Comparison of ENCODE assay signal across 12 mouse cellular contexts in the genomic region with DNA sequence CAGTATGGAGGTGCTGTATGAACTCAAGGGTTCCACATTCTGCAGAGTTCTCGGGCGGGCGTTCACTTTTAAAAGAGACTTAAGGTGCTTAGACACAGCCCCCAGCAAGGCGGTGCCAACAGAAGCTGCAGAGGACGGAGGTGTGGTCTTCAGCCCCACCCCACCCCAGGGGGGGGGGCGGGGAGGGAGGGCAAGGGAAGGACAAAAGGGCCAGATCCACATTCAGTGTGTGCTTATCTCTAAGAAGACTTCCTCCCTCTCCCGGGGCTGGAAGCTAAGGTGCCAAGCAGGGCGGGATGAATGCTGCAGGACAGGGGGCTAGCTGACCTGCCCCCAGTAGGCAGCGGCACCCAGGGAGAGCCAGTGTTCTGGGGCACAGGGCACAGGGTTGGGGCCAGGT. TPM values are rescaled to one million over a fixed set of nuclear protein-coding genes. Genes with fewer than 3 reads are reported as not detected.
DNase-seq lines count a peak whose midpoint lies in the region; ATAC-seq and TF ChIP-seq lines count a peak whose summit lies in the region.
"Had no signal": no experiment of that assay in that cellular context is flagged by ENCODE, and none has a peak within 500 bp of the region (broad histone marks: within the 10 kb centered on the region; RNA-seq: fewer than 3 reads in every experiment).

No protein-coding gene starts in this region.

- intact Hi-C loops in left cerebral cortex, postnatal 36 days (cut with DNase I): no loop called here
- intact Hi-C loops in gastrocnemius, adult 2 months (cut with DNase I): no loop called here

- TF ChIP-seq EP300 in liver, postnatal 0 days (IDR thresholded peaks at IDR 0.05; ENCODE audit: low read depth): no peak

- H3K36me3 ChIP-seq in E14TG2a.4 (ENCODE audit: insufficient read depth, low read length) (peaks cover 17% of the 10 kb centered on the region), ES-E14 (ENCODE audit: control insufficient read depth, insufficient read depth, low read length, poor library complexity, severe bottlenecking) (peaks cover 4% of the 10 kb centered on the region; the same call in 1 of the 2 replicates)
- peaks cover 62% of the 10 kb centered on the region for H3K36me3 ChIP-seq in heart, embryonic 13.5 days
- peaks cover 24% of the 10 kb centered on the region for H3K36me3 ChIP-seq in liver, postnatal 0 days (replicated peaks; ENCODE audit: insufficient read depth, low read length)
- peaks cover 2% of the 10 kb centered on the region; the same call in 1 of the 2 replicates for H3K36me3 ChIP-seq in hindbrain, embryonic 11.5 days (ENCODE audit: control insufficient read depth, insufficient read depth, low read length)

- ATAC-seq in heart, embryonic 13.5 days (ENCODE audit: extremely low read depth, insufficient number of reproducible peaks, low FRiP score, low TSS enrichment): no peak
- ATAC-seq in liver, postnatal 0 days: peak; percentile 56; the same call in 1 of the 2 replicates
- ATAC-seq in hindbrain, embryonic 11.5 days (ENCODE audit: low FRiP score): no peak
- ATAC-seq: forebrain, embryonic 14.5 days; inflammation-experienced regulatory T-cells, adult 6 months had no signal

- no peaks in the 10 kb centered on the region for H3K9me3 ChIP-seq in E14TG2a.4 (ENCODE audit: low read length)
- H3K9me3 ChIP-seq in ES-E14 (ENCODE audit: control insufficient read depth, insufficient read depth, low read depth, low read length): no peaks in the 10 kb centered on the region
- H3K9me3 ChIP-seq in heart, embryonic 13.5 days: no peaks in the 10 kb centered on the region
- no peaks in the 10 kb centered on the region for H3K9me3 ChIP-seq in liver, postnatal 0 days (ENCODE audit: low read length)
- H3K9me3 ChIP-seq in hindbrain, embryonic 11.5 days (ENCODE audit: control insufficient read depth, low read length): no peaks in the 10 kb centered on the region

- peak; percentile 29 for DNase-seq in ES-E14 (ENCODE audit: low read depth, low spot score)
- peak; percentile 43 for DNase-seq in liver, postnatal 0 days
- no peak for DNase-seq in left cerebral cortex, postnatal 36 days (ENCODE audit: low spot score in 2 of 2)
- DNase-seq in gastrocnemius, adult 2 months: no peak
- DNase-seq in hindbrain, embryonic 11.5 days (ENCODE audit: low spot score): no peak
- DNase-seq: cerebellum, adult 2 months; midbrain, embryonic 14.5 days; right cerebral cortex, adult 18-20 months had no signal

- H3K4me1 ChIP-seq in E14TG2a.4 (replicated peaks; ENCODE audit: low read depth, low read length) (peaks cover 65% of the 10 kb centered on the region), ES-E14 (ENCODE audit: control insufficient read depth in 2 of 2, insufficient read depth in 2 of 2, low read length in 2 of 2, poor library complexity in 1 of 2) (peaks cover 9 to 34% of the 10 kb centered on the region in 2 experiments; a peak in 2 of 4 replicates)
- H3K4me1 ChIP-seq in heart, embryonic 13.5 days: peaks cover 19% of the 10 kb centered on the region
- H3K4me1 ChIP-seq in liver, postnatal 0 days (ENCODE audit: insufficient read depth): peaks cover 5% of the 10 kb centered on the region; the same call in 1 of the 2 replicates
- no peaks in the 10 kb centered on the region for H3K4me1 ChIP-seq in hindbrain, embryonic 11.5 days (replicated peaks; ENCODE audit: control insufficient read depth, insufficient read depth, low read length)

- peak overlapping the region; percentile 48; the same call in 1 of the 2 replicates for H3K27ac ChIP-seq in ES-E14 (ENCODE audit: insufficient read depth, low read depth, low read length, poor library complexity, severe bottlenecking)
- H3K27ac ChIP-seq in heart, embryonic 13.5 days (replicated peaks): peak overlapping the region; percentile 42
- no peak overlapping the region for H3K27ac ChIP-seq in liver, postnatal 0 days (ENCODE audit: low read depth)
- no peak overlapping the region for H3K27ac ChIP-seq in gastrocnemius, adult 2 months
- no peak overlapping the region for H3K27ac ChIP-seq in hindbrain, embryonic 11.5 days (ENCODE audit: low read depth, low read length)

- 19% methylated on average over 8 of the region's 9 CpGs for WGBS in heart, embryonic 13.5 days
- WGBS in liver, postnatal 0 days (ENCODE audit: insufficient replicate concordance): 25% methylated on average over 8 of the region's 9 CpGs
- WGBS in hindbrain, embryonic 11.5 days: 41% methylated on average over 8 of the region's 9 CpGs

- 0 out of 2 replicates have a peak, but pooled peaks cover 4% of the 10 kb centered on the region for H3K27me3 ChIP-seq in E14TG2a.4 (ENCODE audit: insufficient read depth, low read length)
- H3K27me3 ChIP-seq in heart, embryonic 13.5 days (replicated peaks): no peaks in the 10 kb centered on the region
- H3K27me3 ChIP-seq in liver, postnatal 0 days (ENCODE audit: insufficient read depth, low read length): no peaks in the 10 kb centered on the region
- H3K27me3 ChIP-seq in hindbrain, embryonic 11.5 days (ENCODE audit: control insufficient read depth, insufficient read depth, low read length): no peaks in the 10 kb centered on the region

- H3K9ac ChIP-seq in ES-E14 (ENCODE audit: insufficient read depth, low read depth, low read length, poor library complexity, severe bottlenecking): peak overlapping the region; percentile 43; the same call in 1 of the 2 replicates
- peak overlapping the region; percentile 48 for H3K9ac ChIP-seq in heart, embryonic 13.5 days
- no peak overlapping the region for H3K9ac ChIP-seq in liver, postnatal 0 days (replicated peaks)
- H3K9ac ChIP-seq in hindbrain, embryonic 11.5 days (ENCODE audit: low read depth, low read length): no peak overlapping the region

- H3K4me3 ChIP-seq in E14TG2a.4 (replicated peaks; ENCODE audit: low read length) (peak overlapping the region; percentile 49), ES-E14 (ENCODE audit: insufficient read depth in 1 of 2, low read depth in 1 of 2, low read length in 2 of 2, poor library complexity in 1 of 2, severe bottlenecking in 1 of 2) (peak overlapping the region; percentile 7 to 21; a peak in 2 of 4 replicates)
- no peak overlapping the region for H3K4me3 ChIP-seq in heart, embryonic 13.5 days
- no peak overlapping the region for H3K4me3 ChIP-seq in liver, postnatal 0 days (ENCODE audit: low read depth, low read length)
- no peak overlapping the region for H3K4me3 ChIP-seq in gastrocnemius, adult 2 months
- H3K4me3 ChIP-seq in hindbrain, embryonic 11.5 days (ENCODE audit: low read depth, low read length): no peak overlapping the region

- H3K4me2 ChIP-seq in heart, embryonic 13.5 days: peak overlapping the region; percentile 31
- peak overlapping the region; percentile 29; the same call in 1 of the 2 replicates for H3K4me2 ChIP-seq in liver, postnatal 0 days (ENCODE audit: low read depth, low read length)
- no peak overlapping the region for H3K4me2 ChIP-seq in hindbrain, embryonic 11.5 days (replicated peaks; ENCODE audit: low read depth, low read length)

- in situ Hi-C loops in ES-E14 (cut with MboI; ENCODE audit: low sequenced_read_pairs in 2 of 2, unreplicated experiment in 2 of 2): no loop called here

- TF ChIP-seq CTCF in E14TG2a.4 (conservative IDR thresholded peaks at IDR 0.05; ENCODE audit: low read length): no peak
- no peak for TF ChIP-seq CTCF in liver, postnatal 0 days (IDR thresholded peaks at IDR 0.05; ENCODE audit: low read depth)
- no peak for TF ChIP-seq CTCF in gastrocnemius, adult 2 months (IDR thresholded peaks at IDR 0.05)

TF ChIP-seq in ES-E14, 5 proteins besides CTCF, POLR2A, EP300 and RAD21:
- TF ChIP-seq ZC3H11A (IDR thresholded peaks at IDR 0.05; ENCODE audit: borderline replicate concordance, low read depth, low read length): no peak
- TF ChIP-seq ZNF384 (IDR thresholded peaks at IDR 0.05; ENCODE audit: low read depth, low read length): no peak
- TF ChIP-seq MAFK (IDR thresholded peaks at IDR 0.05; ENCODE audit: insufficient read depth, low read depth, low read length): no peak
- TF ChIP-seq HCFC1 (IDR thresholded peaks at IDR 0.05; ENCODE audit: borderline replicate concordance, insufficient read depth, low read length): no peak
- TF ChIP-seq CHD2 (IDR thresholded peaks at IDR 0.05; ENCODE audit: low read depth, low read length): no peak

RNA-seq across cellular contexts. Expression of a gene that starts 28.5 kb away (rescaled TPM):
- total RNA-seq in ES-E14 (2012; rRNA removed): 26.1 and 27.9 TPM in 2 replicates
- 10.5 and 11.1 TPM in 2 replicates for polyA plus RNA-seq in heart, embryonic 13.5 days (2015; fragmentation: Nextera tagmentation; extraction: Ambion mirVana)
- 13.9 and 14.7 TPM in 2 replicates for polyA plus RNA-seq in liver, postnatal 0 days (2015; fragmentation: Nextera tagmentation; extraction: Ambion mirVana)
- total RNA-seq in left cerebral cortex, postnatal 36 days (2021): 10 to 100 TPM; 82.3 to 89.2 TPM
- total RNA-seq in gastrocnemius, adult 2 months (2021): 10 to 100 TPM; 37.9 to 40.1 TPM
- polyA plus RNA-seq in hindbrain, embryonic 11.5 days (2014; fragmentation: Nextera tagmentation; extraction: Ambion mirVana): 17.7 and 21.2 TPM in 2 replicates

Comparison
In these comparisons a context has a peak if more than half of its experiments do, and no peak if none do; other contexts are left out.
1. H3K4me3 ChIP-seq: peak in E14TG2a.4 (single experiment) and ES-E14 (2 of 2); none in heart, embryonic 13.5 days (single experiment), liver, postnatal 0 days (single experiment), gastrocnemius, adult 2 months (single experiment) and hindbrain, embryonic 11.5 days (single experiment).
2. DNase-seq: peak in ES-E14 (single experiment) and liver, postnatal 0 days (single experiment); none in left cerebral cortex, postnatal 36 days (0 of 2), gastrocnemius, adult 2 months (single experiment) and hindbrain, embryonic 11.5 days (single experiment).
3. H3K27ac ChIP-seq: peak in ES-E14 (single experiment) and heart, embryonic 13.5 days (single experiment); none in liver, postnatal 0 days (single experiment), gastrocnemius, adult 2 months (single experiment) and hindbrain, embryonic 11.5 days (single experiment).
4. H3K9ac ChIP-seq: peak in ES-E14 (single experiment) and heart, embryonic 13.5 days (single experiment); none in liver, postnatal 0 days (single experiment) and hindbrain, embryonic 11.5 days (single experiment).